Mouse (Mus musculus) effector memory CD4-positive, alpha-beta T cell, adult 7 months (primary cell): ENCODE data around the gene Inafm2. TPM values are rescaled to one million over a fixed set of nuclear protein-coding genes. Genes with fewer than 3 reads are reported as not detected.

ENCODE experiments used
- polyA plus RNA-seq: library from polyadenylated mRNA; unstranded; fragments of 100-300 nt; shearing (Covaris generic); gene quantifications from one replicate; pipeline ENCODE4 v1.2.1, GENCODE M21; 2017

Gene Inafm2
- polyA plus RNA-seq = 16.6 TPM

GRCm38 (mm10) chr2:118745232-118745884 lies at the start of gene Inafm2:
Gene Inafm2 (plus strand): TSS chr2:118745758.

DNA sequence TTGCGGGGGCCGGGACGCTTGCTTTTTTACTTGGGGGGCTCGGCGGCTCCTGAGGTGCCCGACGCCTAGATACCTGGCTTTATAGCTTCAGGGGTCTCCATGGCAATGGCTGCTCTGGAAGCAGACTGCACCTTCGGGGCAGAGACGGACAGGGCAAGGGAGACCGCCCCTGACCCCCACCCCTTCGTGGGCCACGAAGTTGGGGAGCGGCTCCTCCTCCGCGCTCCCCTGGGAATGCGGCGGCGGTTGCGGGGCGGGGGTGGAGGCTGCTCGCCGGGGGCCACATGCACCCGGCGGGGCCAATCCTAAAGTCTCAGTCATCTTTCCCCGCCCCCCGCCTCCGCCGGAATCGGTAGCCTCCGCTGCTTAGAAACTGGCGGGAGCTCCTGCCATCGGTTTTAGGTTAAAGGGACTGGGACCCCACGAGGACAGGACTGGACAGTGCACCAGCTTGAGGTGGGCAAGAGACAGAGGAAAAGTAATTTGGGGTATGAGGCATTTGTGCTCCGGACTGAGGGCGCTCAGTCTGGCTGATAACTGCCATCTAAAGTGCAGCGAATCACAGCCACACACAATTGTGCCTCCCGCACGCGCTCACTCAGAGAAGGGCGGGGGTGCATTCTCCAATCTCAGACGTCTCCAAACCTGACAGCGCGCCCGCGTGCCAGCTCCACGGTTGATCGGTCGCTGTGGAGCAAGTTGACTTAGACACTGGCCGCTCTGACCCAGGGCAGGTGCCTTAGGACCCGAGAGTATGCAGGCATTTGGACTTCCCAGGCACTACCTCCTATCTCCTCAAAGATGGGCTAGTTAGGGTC lies 41.4 kb upstream of the Inafm2 start, which contains the start of gene Ankrd63:
Gene Ankrd63, minus strand, starts transcription at position 51 of the 818 bp plus-strand sequence.

DNA sequence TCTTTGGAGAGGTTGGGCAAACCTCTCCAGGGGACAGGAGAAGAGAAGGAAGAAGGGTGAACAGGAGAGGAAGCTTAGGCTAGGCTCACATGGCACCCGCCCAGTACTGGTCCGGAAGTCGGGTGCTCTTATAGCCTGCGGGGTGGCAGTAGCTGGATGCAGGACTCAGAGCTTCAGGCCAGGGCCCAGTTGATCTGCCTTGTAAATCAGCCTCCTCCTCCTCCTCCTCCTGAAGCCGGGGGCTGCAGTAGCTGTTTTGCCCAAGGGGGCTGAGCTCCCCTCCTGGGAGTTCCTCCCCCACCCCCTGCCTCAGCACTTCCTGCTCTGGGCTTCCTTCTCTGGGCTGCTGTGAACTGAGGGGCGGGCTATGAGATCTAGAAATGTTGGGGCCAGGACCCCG lies 17.2 kb upstream of the Inafm2 start, which contains the start of gene Plcb2:
Gene Plcb2, minus strand, starts transcription at position 102 of the 400 bp plus-strand sequence.

DNA sequence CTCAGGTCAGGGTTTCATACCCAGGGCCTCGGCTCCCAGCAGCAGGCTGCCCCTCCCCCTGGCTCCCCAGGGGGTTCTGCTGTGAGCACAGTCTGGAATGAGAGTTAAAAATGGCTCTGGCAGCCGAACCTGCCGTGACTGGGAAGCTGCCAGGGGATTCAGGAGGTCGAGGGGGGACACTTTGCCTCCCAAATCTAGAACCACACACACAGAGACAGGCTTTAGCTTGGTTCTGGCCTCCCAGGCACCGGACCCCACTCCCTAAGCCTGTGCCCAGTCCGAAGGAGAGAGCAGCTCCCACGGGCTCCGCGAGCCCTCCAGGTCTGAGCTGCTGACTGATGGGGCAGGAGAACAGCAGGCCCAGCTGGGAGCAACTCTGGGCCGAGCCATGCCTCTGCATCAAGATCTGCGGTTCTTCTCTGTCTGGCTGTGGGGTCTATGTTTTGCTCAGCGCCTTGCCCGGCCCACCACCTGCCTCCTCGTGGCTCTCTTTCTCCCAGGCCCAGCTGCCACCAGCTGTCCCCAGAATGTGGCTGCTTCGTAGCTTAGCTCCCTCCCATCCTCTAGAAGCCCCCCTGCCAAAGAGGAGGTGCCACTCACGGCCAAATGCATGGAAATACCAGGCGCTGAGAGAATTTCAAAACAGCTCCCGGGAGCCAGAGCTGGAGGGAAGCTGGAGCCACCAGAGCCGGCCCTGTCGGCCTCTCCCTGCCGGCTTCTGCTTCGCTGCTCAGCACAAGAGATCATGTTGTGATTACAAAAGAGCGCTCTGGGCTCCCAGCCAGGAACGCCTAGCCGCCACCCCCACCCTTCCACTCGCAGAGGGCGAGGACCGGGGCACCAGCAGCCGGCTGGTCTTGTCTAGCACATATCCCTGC lies 16.6 kb downstream of the Inafm2 start, which contains the start of gene Ccdc9b:
Gene Ccdc9b, minus strand, starts transcription at position 756 of the 878 bp plus-strand sequence.

DNA sequence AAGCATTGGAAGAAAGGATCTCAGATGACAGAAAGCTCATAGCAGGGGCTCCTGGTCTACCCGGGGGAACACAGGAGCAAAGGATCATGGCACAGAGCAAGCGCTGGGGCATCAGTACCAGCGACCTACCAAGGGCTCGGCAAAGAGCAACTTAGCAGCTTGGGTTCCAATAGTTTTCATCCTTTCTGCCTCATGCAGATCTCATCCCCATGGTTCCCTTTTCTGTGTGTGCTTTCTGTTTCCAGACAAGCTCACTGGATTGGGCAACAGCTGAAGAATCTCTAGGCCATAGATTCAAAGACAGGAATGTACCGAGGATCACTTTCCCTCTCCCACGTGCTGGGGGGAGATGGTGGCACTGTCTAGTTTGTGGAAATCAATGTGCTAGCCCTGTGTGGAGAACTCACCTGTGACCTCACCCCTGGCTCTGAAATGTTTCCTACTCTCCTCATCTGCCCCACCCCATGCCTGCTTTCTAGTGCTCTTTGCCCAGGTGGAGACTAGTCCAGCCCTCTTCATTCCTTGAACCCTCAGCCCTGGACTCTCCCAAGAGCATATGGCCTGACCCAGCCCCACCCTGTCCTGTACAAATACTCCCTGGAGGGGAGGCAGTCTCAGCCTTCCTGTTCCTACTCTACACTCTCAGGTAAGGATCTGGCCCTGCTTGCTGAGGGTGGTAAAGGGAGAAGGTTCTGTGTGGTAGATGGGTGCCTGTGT lies 26.8 kb downstream of the Inafm2 start, which contains the start of gene Phgr1:
Gene Phgr1, plus strand, starts transcription at position 612 of the 717 bp plus-strand sequence.

GRCm38 (mm10) chr2:118779504-118780480 lies 34.2 kb downstream of the Inafm2 start, which contains the start of gene Disp2:
Gene Disp2 (plus strand): TSS chr2:118779719.

Other genes with a start within 250 kb of the Inafm2 start
- gene Bmf, start 196.1 kb upstream of the Inafm2 start, polyA plus RNA-seq = 2.8 TPM
- 2.7 TPM for gene Bub1b, start 147.5 kb upstream of the Inafm2 start, polyA plus RNA-seq
- gene Pak6, start 82.5 kb upstream of the Inafm2 start, polyA plus RNA-seq = 7.0 TPM
- not detected for gene Ankrd63, start 41.8 kb upstream of the Inafm2 start, polyA plus RNA-seq
- 11.2 TPM for gene Plcb2, start 17.3 kb upstream of the Inafm2 start, polyA plus RNA-seq
- gene Ccdc9b, start 16.9 kb downstream of the Inafm2 start, polyA plus RNA-seq = not detected
- gene Phgr1, start 27.0 kb downstream of the Inafm2 start, polyA plus RNA-seq = not detected
- 0.69 TPM for gene Disp2, start 34.0 kb downstream of the Inafm2 start, polyA plus RNA-seq
- 6.7 TPM for gene Knstrn, start 68.2 kb downstream of the Inafm2 start, polyA plus RNA-seq
- 79.3 TPM for gene Ivd, start 116.2 kb downstream of the Inafm2 start, polyA plus RNA-seq
- gene Bahd1, start 154.6 kb downstream of the Inafm2 start, polyA plus RNA-seq = 16.6 TPM
- gene Chst14, start 180.7 kb downstream of the Inafm2 start, polyA plus RNA-seq = not detected